ENCODE assay signal across 30 mouse cellular contexts in the genomic region with DNA sequence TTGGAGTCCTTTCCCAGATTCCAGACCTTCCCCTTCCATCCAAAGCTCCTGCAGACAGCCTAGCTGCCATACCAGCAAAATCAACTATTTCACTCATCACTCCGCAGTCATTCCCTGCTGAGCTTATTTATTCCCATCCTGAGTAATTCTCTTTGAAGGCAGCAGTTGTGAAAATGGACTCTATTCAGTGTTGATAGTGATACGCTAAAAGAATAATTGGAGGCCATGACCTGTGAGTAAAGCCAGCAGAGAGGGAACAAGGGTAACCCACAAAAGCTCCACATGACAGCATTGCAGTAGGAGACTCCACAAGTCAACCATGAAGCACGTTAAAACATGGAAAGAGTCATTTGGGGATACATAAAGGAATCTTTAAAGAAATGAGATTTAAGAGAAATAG.
DNase-seq lines count a peak whose midpoint lies in the region; ATAC-seq lines count a peak whose summit lies in the region.
"Had no signal": no experiment of that assay in that cellular context is flagged by ENCODE, and none has a peak within 500 bp of the region (broad histone marks: within the 10 kb centered on the region; RNA-seq: fewer than 3 reads in every experiment).

No protein-coding gene starts in this region.

- WGBS in forebrain, embryonic 11.5 days: 2% methylated on average over 3 of the region's 3 CpGs
- WGBS in forebrain, embryonic 16.5 days: 8% methylated on average over 3 of the region's 3 CpGs
- WGBS in midbrain, embryonic 11.5 days: 12% methylated on average over 3 of the region's 3 CpGs
- 7% methylated on average over 3 of the region's 3 CpGs for WGBS in midbrain, embryonic 13.5 days

- H3K9me3 ChIP-seq in forebrain, embryonic 11.5 days (ENCODE audit: control insufficient read depth, low read length): no peaks in the 10 kb centered on the region
- H3K9me3 ChIP-seq in forebrain, embryonic 16.5 days (ENCODE audit: control insufficient read depth, low read length): no peaks in the 10 kb centered on the region
- H3K9me3 ChIP-seq in midbrain, embryonic 11.5 days (ENCODE audit: control insufficient read depth, low read length): no peaks in the 10 kb centered on the region
- no peaks in the 10 kb centered on the region for H3K9me3 ChIP-seq in midbrain, embryonic 13.5 days
- H3K9me3 ChIP-seq: embryonic facial prominence, embryonic 12.5 days; G1E; heart, embryonic 12.5 days; intestine, embryonic 15.5 days; liver, embryonic 12.5 days; neural tube, embryonic 12.5 days; stomach, embryonic 15.5 days had no signal

- no peaks in the 10 kb centered on the region for H3K36me3 ChIP-seq in forebrain, embryonic 11.5 days (ENCODE audit: control insufficient read depth, insufficient read depth, low read length)
- no peaks in the 10 kb centered on the region for H3K36me3 ChIP-seq in forebrain, embryonic 16.5 days (ENCODE audit: control insufficient read depth, insufficient read depth)
- H3K36me3 ChIP-seq in midbrain, embryonic 11.5 days (ENCODE audit: control insufficient read depth, insufficient read depth, low read length): no peaks in the 10 kb centered on the region
- H3K36me3 ChIP-seq in midbrain, embryonic 13.5 days: no peaks in the 10 kb centered on the region
- H3K36me3 ChIP-seq: embryonic facial prominence, embryonic 12.5 days; G1E; heart, embryonic 12.5 days; intestine, embryonic 15.5 days; liver, embryonic 12.5 days; neural tube, embryonic 12.5 days; stomach, embryonic 15.5 days had no signal

- no peak overlapping the region for H3K9ac ChIP-seq in forebrain, embryonic 11.5 days (ENCODE audit: low read length)
- H3K9ac ChIP-seq in forebrain, embryonic 16.5 days (replicated peaks; ENCODE audit: low read depth, low read length): no peak overlapping the region
- no peak overlapping the region for H3K9ac ChIP-seq in midbrain, embryonic 11.5 days (ENCODE audit: low read length)
- no peak overlapping the region for H3K9ac ChIP-seq in midbrain, embryonic 13.5 days (replicated peaks)
- H3K9ac ChIP-seq: embryonic facial prominence, embryonic 12.5 days; heart, embryonic 12.5 days; intestine, embryonic 15.5 days; liver, embryonic 12.5 days; liver, postnatal 0 days; neural tube, embryonic 12.5 days; stomach, embryonic 15.5 days had no signal

- H3K4me2 ChIP-seq in forebrain, embryonic 11.5 days (ENCODE audit: low read depth, low read length, severe bottlenecking): no peak overlapping the region
- no peak overlapping the region for H3K4me2 ChIP-seq in forebrain, embryonic 16.5 days (ENCODE audit: low read length)
- H3K4me2 ChIP-seq in midbrain, embryonic 11.5 days: no peak overlapping the region
- no peak overlapping the region for H3K4me2 ChIP-seq in midbrain, embryonic 13.5 days (replicated peaks)
- H3K4me2 ChIP-seq: embryonic facial prominence, embryonic 12.5 days; heart, embryonic 12.5 days; intestine, embryonic 15.5 days; liver, embryonic 12.5 days; neural tube, embryonic 12.5 days; stomach, embryonic 15.5 days had no signal

- no peak overlapping the region for H3K4me3 ChIP-seq in forebrain, embryonic 11.5 days (ENCODE audit: low read depth, low read length)
- no peak overlapping the region for H3K4me3 ChIP-seq in forebrain, embryonic 16.5 days (replicated peaks; ENCODE audit: low read length)
- H3K4me3 ChIP-seq in midbrain, embryonic 11.5 days (ENCODE audit: low read depth, low read length): no peak overlapping the region
- H3K4me3 ChIP-seq in midbrain, embryonic 13.5 days (replicated peaks): no peak overlapping the region
- H3K4me3 ChIP-seq: embryonic facial prominence, embryonic 12.5 days; heart, embryonic 12.5 days; intestine, embryonic 15.5 days; liver, embryonic 12.5 days; neural tube, embryonic 12.5 days; stomach, embryonic 15.5 days had no signal

- no peak for DNase-seq in forebrain, embryonic 11.5 days (ENCODE audit: low spot score)
- DNase-seq in midbrain, embryonic 11.5 days (ENCODE audit: low spot score, missing footprints): peak; percentile 82
- peak; percentile 59 for DNase-seq in Muller cell, postnatal 12 days (ENCODE audit: inconsistent ontology term)
- DNase-seq in embryo, embryonic 11 days: peak; percentile 50
- DNase-seq in urinary bladder, postnatal 14 days (ENCODE audit: low spot score): no peak
- DNase-seq in heart, adult 9 months (ENCODE audit: low spot score in 2 of 2): no peak
- DNase-seq: adrenal gland, postnatal 10 days; cerebellum, adult 11 months; cerebellum, adult 9-11 months; gastrocnemius, postnatal 25 days; heart, adult 11 months; heart, postnatal 4 days; kidney, adult 2 months; kidney, postnatal 36 days; layer of hippocampus, postnatal 36 days; left cerebral cortex, postnatal 4 days; liver, postnatal 0 days; lung, postnatal 36 days; right cerebral cortex, postnatal 25 days had no signal

- 0 out of 2 replicates have a peak, but pooled peaks have one; percentile 46 for ATAC-seq in forebrain, embryonic 11.5 days (replicated peaks; ENCODE audit: low FRiP score)
- ATAC-seq in forebrain, embryonic 16.5 days: no peak
- peak; percentile 63 for ATAC-seq in midbrain, embryonic 11.5 days (ENCODE audit: low FRiP score)
- ATAC-seq in midbrain, embryonic 13.5 days: no peak
- ATAC-seq: hindbrain, postnatal 0 days; intestine, embryonic 15.5 days; liver, embryonic 12.5 days; liver, postnatal 0 days; Patski had no signal

- no peak overlapping the region for H3K27ac ChIP-seq in forebrain, embryonic 11.5 days (ENCODE audit: low read depth, low read length)
- H3K27ac ChIP-seq in forebrain, embryonic 16.5 days (ENCODE audit: low read length): no peak overlapping the region
- H3K27ac ChIP-seq in midbrain, embryonic 11.5 days (ENCODE audit: low read depth, low read length): no peak overlapping the region
- no peak overlapping the region for H3K27ac ChIP-seq in midbrain, embryonic 13.5 days
- H3K27ac ChIP-seq: embryonic facial prominence, embryonic 12.5 days; hindbrain, postnatal 0 days; intestine, embryonic 15.5 days; liver, embryonic 12.5 days; neural tube, embryonic 12.5 days; stomach, embryonic 15.5 days had no signal

- no peaks in the 10 kb centered on the region for H3K4me1 ChIP-seq in forebrain, embryonic 11.5 days (replicated peaks; ENCODE audit: control insufficient read depth, insufficient read depth, low read length)
- H3K4me1 ChIP-seq in forebrain, embryonic 16.5 days (replicated peaks; ENCODE audit: control insufficient read depth, insufficient read depth, low read length): no peaks in the 10 kb centered on the region
- H3K4me1 ChIP-seq in midbrain, embryonic 11.5 days (ENCODE audit: control insufficient read depth, insufficient read depth, low read length): no peaks in the 10 kb centered on the region
- no peaks in the 10 kb centered on the region for H3K4me1 ChIP-seq in midbrain, embryonic 13.5 days (replicated peaks)
- H3K4me1 ChIP-seq: embryonic facial prominence, embryonic 12.5 days; heart, embryonic 12.5 days; intestine, embryonic 15.5 days; liver, embryonic 12.5 days; neural tube, embryonic 12.5 days; stomach, embryonic 15.5 days had no signal

- no peaks in the 10 kb centered on the region for H3K27me3 ChIP-seq in forebrain, embryonic 11.5 days (ENCODE audit: control insufficient read depth, insufficient read depth, low read length)
- H3K27me3 ChIP-seq in forebrain, embryonic 16.5 days (replicated peaks; ENCODE audit: control insufficient read depth, insufficient read depth, low read length): no peaks in the 10 kb centered on the region
- no peaks in the 10 kb centered on the region for H3K27me3 ChIP-seq in midbrain, embryonic 11.5 days (ENCODE audit: control insufficient read depth, insufficient read depth, low read length)
- H3K27me3 ChIP-seq in midbrain, embryonic 13.5 days: peaks cover 3% of the 10 kb centered on the region; the same call in 1 of the 2 replicates
- H3K27me3 ChIP-seq: embryonic facial prominence, embryonic 12.5 days; heart, embryonic 12.5 days; intestine, embryonic 15.5 days; liver, embryonic 12.5 days; neural tube, embryonic 12.5 days; Patski; stomach, embryonic 15.5 days had no signal

Comparison
In these comparisons a context has a peak if more than half of its experiments do, and no peak if none do; other contexts are left out.
1. ATAC-seq: peak in forebrain, embryonic 11.5 days (single experiment) and midbrain, embryonic 11.5 days (single experiment); none in forebrain, embryonic 16.5 days (single experiment) and midbrain, embryonic 13.5 days (single experiment).
2. DNase-seq: peak in midbrain, embryonic 11.5 days (single experiment), Muller cell, postnatal 12 days (single experiment) and embryo, embryonic 11 days (single experiment); none in forebrain, embryonic 11.5 days (single experiment), urinary bladder, postnatal 14 days (single experiment) and heart, adult 9 months (0 of 2).